Mouse (Mus musculus) midbrain, postnatal 0 days (tissue): Measurements from ENCODE around the gene Fut8. TPM values are rescaled to one million over a fixed set of nuclear protein-coding genes. Genes with fewer than 3 reads are reported as not detected.
A peak's percentile ranks its signal among the peaks of the same experiment; 100 is the strongest.

ENCODE experiments used
- ATAC-seq: fragments of 200-750 bp; cut with Nextera tagmentation; 2 replicates; pipeline ENCODE4 v1.8.0; 2017; ENCODE audit warnings: moderate number of reproducible peaks, mild to moderate bottlenecking, moderate TSS enrichment, moderate library complexity; ENCODE audit not compliant: low FRiP score
- DNase-seq: peaks from one replicate; pipeline ENCODE4 v3.0.0-alpha.2; 2015; ENCODE audit warnings: low spot score
- H3K27ac ChIP-seq: fragments of 300-500 bp; sonication (generic); 2 replicates; pipeline ENCODE4 v1.5.1; 2014; ENCODE audit warnings: low read depth, mild to moderate bottlenecking, low read length, mixed read lengths
- H3K27me3 ChIP-seq: fragments of 300-500 bp; sonication (generic); 2 replicates; pipeline ENCODE4 v1.6.1; 2014; ENCODE audit warnings: low read length, control low read depth, mixed read lengths; ENCODE audit not compliant: insufficient read depth
- H3K36me3 ChIP-seq: fragments of 300-500 bp; sonication (generic); 2 replicates; pipeline ENCODE4 v1.6.1; 2014; ENCODE audit warnings: low read length, control low read depth, mixed read lengths; ENCODE audit not compliant: insufficient read depth
- H3K4me1 ChIP-seq: fragments of 300-500 bp; sonication (generic); 2 replicates; pipeline ENCODE4 v1.6.1; 2014; ENCODE audit warnings: mild to moderate bottlenecking, control low read depth, antibody characterized with exemption, low read length, mixed read lengths; ENCODE audit not compliant: insufficient read depth
- H3K4me2 ChIP-seq: fragments of 300-500 bp; sonication (generic); 2 replicates; pipeline ENCODE4 v1.6.1; 2014; ENCODE audit warnings: low read depth, mild to moderate bottlenecking, low read length, mixed read lengths; ENCODE audit not compliant: poor library complexity, severe bottlenecking
- H3K4me3 ChIP-seq: fragments of 300-500 bp; sonication (generic); 2 replicates; pipeline ENCODE4 v1.5.1; 2014; ENCODE audit warnings: low read depth, mild to moderate bottlenecking, low read length, moderate library complexity
- H3K9ac ChIP-seq: fragments of 300-500 bp; sonication (generic); replicated peaks from 2 replicates; pipeline ENCODE4 v1.6.1; 2014; ENCODE audit warnings: mild to moderate bottlenecking, low read length, moderate library complexity, mixed read lengths; ENCODE audit not compliant: poor library complexity, severe bottlenecking
- H3K9me3 ChIP-seq: fragments of 300-500 bp; sonication (generic); 2 replicates; pipeline ENCODE4 v1.6.1; 2016; ENCODE audit warnings: low read length, control low read depth
- CTCF ChIP-seq: IDR thresholded peaks from 2 replicates; pipeline ENCODE4 v1.5.1; 2016; ENCODE audit warnings: antibody characterized with exemption, mild to moderate bottlenecking
- WGBS: fragments of 180-500 bp; shearing (Covaris S2); extraction: QIAGEN DNeasy Blood & Tissue Kit; methylation state at CpG from one replicate; pipeline ENCODE4 v1.1.7; 2014; 5-methylcytosine and 5-hydroxymethylcytosine counted together
- polyA plus RNA-seq: library from polyadenylated mRNA; unstranded; fragments of >200 nt; fragmentation: Nextera tagmentation; extraction: Ambion mirVana; gene quantifications from 2 replicates; pipeline ENCODE4 v1.2.1, GENCODE M21; 2015
- total RNA-seq: library from RNA; depleted of rRNA; stranded (reverse); fragments of >200 nt; gene quantifications from 2 replicates; pipeline ENCODE4 v1.2.3, GENCODE M21; 2014

Fut8 gene
- total and polyA plus RNA-seq, 2 experiments from 2014 or later: 62.3 to 74.1 TPM

DNA sequence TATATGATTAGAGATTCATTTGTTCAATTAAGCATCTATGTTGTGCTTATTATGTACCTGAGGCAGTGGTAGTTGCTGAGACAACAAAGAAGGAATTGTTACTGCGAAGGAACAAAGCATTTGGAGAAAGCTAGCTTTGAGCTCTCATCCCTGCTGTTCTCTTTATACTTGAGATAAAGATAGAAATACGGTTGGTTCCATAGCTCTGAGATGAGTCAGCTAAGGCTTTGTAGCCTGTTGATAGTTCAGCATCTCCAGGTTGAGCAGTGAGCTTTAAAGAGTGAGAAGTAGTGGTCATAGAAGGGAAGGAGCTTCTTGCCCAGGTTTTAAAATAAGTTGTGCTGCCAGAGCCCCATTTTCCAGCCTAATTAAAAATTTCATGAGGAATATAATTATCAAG, 198.8 kb downstream of the Fut8 start:
- no peaks in the 10 kb centered on the region for H3K4me1 ChIP-seq
- H3K4me2 ChIP-seq: no peak overlapping the region
- no peak overlapping the region for H3K27ac ChIP-seq
- H3K36me3 ChIP-seq: no peaks in the 10 kb centered on the region
- DNase-seq (no peak), ATAC-seq (no peak)
- H3K27me3 ChIP-seq: no peaks in the 10 kb centered on the region
- 41% methylated on average over 2 of the region's 2 CpGs for WGBS
- no peak overlapping the region for H3K9ac ChIP-seq
- no peaks in the 10 kb centered on the region for H3K9me3 ChIP-seq
- no peak overlapping the region for H3K4me3 ChIP-seq
- no peak for TF ChIP-seq CTCF

DNA sequence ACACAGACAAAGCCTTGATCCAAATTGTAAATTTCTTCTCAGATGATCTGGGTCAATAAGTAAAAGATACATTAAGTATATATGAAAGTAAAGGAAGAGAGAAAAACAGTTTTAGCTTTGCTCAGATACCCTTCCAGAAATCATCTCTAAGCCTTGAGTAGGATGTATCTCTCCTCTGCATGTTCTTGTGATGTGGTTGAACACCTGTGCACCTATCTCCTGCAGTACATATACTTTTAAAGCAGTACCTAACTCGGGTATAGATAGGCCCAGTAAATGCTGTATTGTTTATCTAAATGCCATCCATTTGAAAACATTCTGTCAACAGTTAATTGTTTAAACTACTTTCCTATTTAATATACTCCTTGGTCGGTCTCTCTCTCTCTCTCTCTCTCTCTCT, 212.9 kb downstream of the Fut8 start:
- H3K27me3 ChIP-seq: no peaks in the 10 kb centered on the region
- H3K4me2 ChIP-seq: no peak overlapping the region
- 91% methylated on average over 2 of the region's 2 CpGs for WGBS

DNA sequence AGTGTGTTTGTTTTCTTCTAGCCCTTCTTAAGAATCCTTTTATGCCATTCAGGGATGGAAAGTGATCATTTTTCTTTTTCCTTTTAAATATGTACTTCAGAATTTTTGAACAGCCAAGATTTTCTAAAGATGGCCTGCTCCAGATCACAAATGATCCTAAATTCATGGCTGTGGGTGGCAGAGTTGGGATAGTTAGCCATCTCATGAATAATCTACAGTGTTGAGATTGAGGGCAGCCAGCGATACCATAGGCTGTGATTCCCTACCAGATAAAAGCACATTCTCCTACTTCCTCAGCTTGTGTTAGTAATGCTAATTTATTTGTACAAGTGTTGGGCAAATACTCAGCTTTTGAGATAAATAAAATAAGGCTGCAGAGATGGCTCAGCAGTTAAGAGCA, 228.3 kb downstream of the Fut8 start:
- Histone ChIP-seq H3K4me2 (no peak overlapping the region), H3K4me1 (no peaks in the 10 kb centered on the region), H3K9ac (no peak overlapping the region), H3K27me3 (no peaks in the 10 kb centered on the region), H3K4me3 (no peak overlapping the region), H3K36me3 (no peaks in the 10 kb centered on the region), H3K27ac (no peak overlapping the region), H3K9me3 (no peaks in the 10 kb centered on the region)
- WGBS: 88% methylated on average over 1 of the region's 1 CpGs
- TF ChIP-seq CTCF: no peak
- ATAC-seq (no peak), DNase-seq (no peak)

More for the DNA sequence above, 212.9 kb downstream of the Fut8 start:
- Histone ChIP-seq H3K4me3 (no peak overlapping the region), H3K36me3 (no peaks in the 10 kb centered on the region), H3K9ac (no peak overlapping the region), H3K9me3 (no peaks in the 10 kb centered on the region), H3K4me1 (no peaks in the 10 kb centered on the region), H3K27ac (no peak overlapping the region)
- TF ChIP-seq CTCF: no peak
- no peak for DNase-seq
- ATAC-seq: no peak

GRCm38 (mm10) chr12:77479931-77480330, 242.0 kb downstream of the Fut8 start:
- Histone ChIP-seq H3K27ac (no peak overlapping the region), H3K36me3 (peaks cover under 1% of the 10 kb centered on the region; the same call in 1 of the 2 replicates), H3K4me3 (no peak overlapping the region), H3K27me3 (no peaks in the 10 kb centered on the region), H3K9me3 (no peaks in the 10 kb centered on the region), H3K4me2 (no peak overlapping the region), H3K4me1 (no peaks in the 10 kb centered on the region), H3K9ac (no peak overlapping the region)
- no peak for ATAC-seq
- no peak for TF ChIP-seq CTCF
- DNase-seq: no peak
- WGBS: 76% methylated on average over 2 of the region's 2 CpGs

DNA sequence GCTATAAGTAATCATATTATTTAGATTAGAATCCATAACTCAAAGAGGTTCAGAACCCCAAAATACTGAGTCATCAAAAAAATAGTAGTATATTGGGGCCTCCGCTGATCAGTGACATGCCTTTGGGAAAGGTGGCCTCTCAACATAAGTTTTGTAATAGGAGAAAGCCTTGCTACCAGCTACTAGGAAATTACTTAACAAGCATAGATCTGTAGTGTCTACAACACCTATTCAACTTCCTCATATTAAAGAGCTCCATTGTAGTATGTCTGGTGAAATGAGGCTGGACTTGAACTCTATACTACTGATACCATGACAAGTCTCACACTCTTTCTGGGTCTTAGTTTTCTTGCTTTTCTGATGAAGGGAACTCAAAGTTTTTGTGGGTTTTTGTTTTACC, 243.2 kb downstream of the Fut8 start:
- H3K9me3 ChIP-seq: no peaks in the 10 kb centered on the region
- no peaks in the 10 kb centered on the region for H3K36me3 ChIP-seq
- no peak overlapping the region for H3K27ac ChIP-seq
- ATAC-seq (no peak), DNase-seq (no peak)
- no peak overlapping the region for H3K9ac ChIP-seq
- H3K27me3 ChIP-seq: no peaks in the 10 kb centered on the region
- TF ChIP-seq CTCF: no peak
- no peak overlapping the region for H3K4me2 ChIP-seq
- no peak overlapping the region for H3K4me3 ChIP-seq
- H3K4me1 ChIP-seq: no peaks in the 10 kb centered on the region
- WGBS: 97% methylated on average over 1 of the region's 1 CpGs

- no peaks in the 10 kb centered on the region for H3K27me3 ChIP-seq
- 36% methylated on average over 3 of the region's 3 CpGs for WGBS
- no peaks in the 10 kb centered on the region for H3K4me1 ChIP-seq
- H3K4me2 ChIP-seq: no peak overlapping the region
- no peaks in the 10 kb centered on the region for H3K36me3 ChIP-seq
- H3K9me3 ChIP-seq: no peaks in the 10 kb centered on the region
- H3K27ac ChIP-seq: no peak overlapping the region
- no peak overlapping the region for H3K4me3 ChIP-seq
- TF ChIP-seq CTCF: no peak
- peak; percentile 61 for DNase-seq
- no peak overlapping the region for H3K9ac ChIP-seq
- no peak for ATAC-seq
Observed at GRCm38 (mm10) chr12:77481799-77482198, 243.9 kb downstream of the Fut8 start.
